Mouse (Mus musculus): ENCODE measurements at regions not wholly inside any gene's neighbourhood (a gene's known extent, or its start where the extent isn't known, plus 50 kb on each side); places are given as distances from the start of the nearest gene placed in this dataset.

DNA sequence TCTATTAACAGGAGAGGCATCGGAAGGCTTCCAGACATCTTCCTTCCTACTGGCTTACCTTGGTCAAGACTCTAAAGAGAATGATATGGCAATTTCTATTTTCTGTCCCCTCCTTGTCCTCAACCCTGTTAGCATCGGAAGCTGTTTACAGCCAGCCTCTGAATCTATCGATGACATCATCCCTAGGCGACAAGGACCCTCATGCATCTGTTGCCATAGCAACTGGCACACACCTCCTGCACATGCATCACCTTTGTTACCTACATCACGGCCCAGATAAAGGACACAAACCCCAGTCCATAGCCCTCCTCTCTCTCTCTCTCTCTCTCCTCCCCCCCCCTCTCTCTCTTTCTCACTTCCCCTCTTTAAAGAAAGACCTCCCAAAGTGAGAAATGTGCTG lies 123.1 kb upstream of the Cdkn3 start:
- Histone ChIP-seq H3K4me3 (ENCODE audit: control insufficient read depth in 1 of 2, insufficient read depth in 1 of 2, low read depth in 2 of 2, low read length in 2 of 2) (no peak overlapping the region), H3K36me3 (ENCODE audit: control insufficient read depth in 1 of 2, insufficient read depth in 2 of 2, low read length in 2 of 2) (no peaks in the 10 kb centered on the region), H3K27me3 (ENCODE audit: control insufficient read depth in 1 of 2, insufficient read depth in 2 of 2, low read length in 2 of 2) (no peaks in the 10 kb centered on the region), H3K9me3 (replicated peaks; ENCODE audit: insufficient read depth, low read length) (no peaks in the 10 kb centered on the region), H3K9ac (ENCODE audit: control insufficient read depth, low read depth, low read length, poor library complexity, severe bottlenecking) (no peak overlapping the region), H3K79me2 (ENCODE audit: control insufficient read depth, insufficient read depth, low read length, poor library complexity) (no peaks in the 10 kb centered on the region), H3K4me1 (ENCODE audit: control insufficient read depth in 1 of 2, insufficient read depth in 2 of 2, low read length in 2 of 2) (no peaks in the 10 kb centered on the region), H3K27ac (ENCODE audit: control insufficient read depth, low read depth, low read length) (no peak overlapping the region)
- DNase-seq (ENCODE audit: low read depth, low spot score), result no peak
- TF ChIP-seq EP300 (IDR thresholded peaks at IDR 0.05; ENCODE audit: low read depth in 1 of 2, low read length in 2 of 2) (no peak), NELFE (IDR thresholded peaks at IDR 0.05; ENCODE audit: low read depth, low read length) (no peak), HCFC1 (IDR thresholded peaks at IDR 0.05; ENCODE audit: low read depth, low read length) (no peak), CTCF (IDR thresholded peaks at IDR 0.05 in 2 of 3, conservative IDR thresholded peaks at IDR 0.05 in 1 of 3; ENCODE audit: control insufficient read depth in 1 of 3, insufficient read depth in 1 of 3, low read depth in 2 of 3, low read length in 3 of 3, poor library complexity in 1 of 3, severe bottlenecking in 1 of 3) (no peak), CHD2 (IDR thresholded peaks at IDR 0.05; ENCODE audit: low read length) (no peak), MAFK (IDR thresholded peaks at IDR 0.05; ENCODE audit: borderline replicate concordance, low read depth, low read length) (no peak), GABPA (IDR thresholded peaks at IDR 0.05; ENCODE audit: low read depth, low read length) (no peak), TBP (IDR thresholded peaks at IDR 0.05; ENCODE audit: low read depth, low read length) (no peak)

GRCm38 (mm10) chr14:46636364-46636763 lies 124.0 kb upstream of the Cdkn3 start:
- H3K36me3 ChIP-seq (ENCODE audit: control insufficient read depth in 1 of 2, insufficient read depth in 2 of 2, low read length in 2 of 2), result no peaks in the 10 kb centered on the region
- no peak overlapping the region for H3K9ac ChIP-seq (ENCODE audit: control insufficient read depth, low read depth, low read length, poor library complexity, severe bottlenecking)
- H3K4me1 ChIP-seq (ENCODE audit: control insufficient read depth in 1 of 2, insufficient read depth in 2 of 2, low read length in 2 of 2), result no peaks in the 10 kb centered on the region
- H3K4me3 ChIP-seq (ENCODE audit: control insufficient read depth in 1 of 2, insufficient read depth in 1 of 2, low read depth in 2 of 2, low read length in 2 of 2), result no peak overlapping the region
- TF ChIP-seq GATA1 (IDR thresholded peaks at IDR 0.05; ENCODE audit: low read depth, low read length), result no peak
- no peak for TF ChIP-seq SIN3A (IDR thresholded peaks at IDR 0.05; ENCODE audit: low read length)
- TF ChIP-seq CHD1 (IDR thresholded peaks at IDR 0.05; ENCODE audit: low read depth, low read length), result no peak
- no peak for TF ChIP-seq CHD2 (IDR thresholded peaks at IDR 0.05; ENCODE audit: low read length)
- TF ChIP-seq BHLHE40 (IDR thresholded peaks at IDR 0.05; ENCODE audit: borderline replicate concordance, low read depth, low read length), result no peak
- TF ChIP-seq EP300 (IDR thresholded peaks at IDR 0.05; ENCODE audit: low read depth in 1 of 2, low read length in 2 of 2), result no peak
- no peak for TF ChIP-seq JUND (IDR thresholded peaks at IDR 0.05; ENCODE audit: low read depth, low read length)
- no peak for TF ChIP-seq ZMIZ1 (IDR thresholded peaks at IDR 0.05; ENCODE audit: low read depth, low read length)
- no peak for TF ChIP-seq MAZ (IDR thresholded peaks at IDR 0.05; ENCODE audit: low read depth, low read length)
- no peak for TF ChIP-seq ETS1 (IDR thresholded peaks at IDR 0.05; ENCODE audit: low read depth, low read length)
- no peak for TF ChIP-seq ZNF384 (IDR thresholded peaks at IDR 0.05; ENCODE audit: low read depth, low read length)
- no peak for TF ChIP-seq E2F4 (IDR thresholded peaks at IDR 0.05; ENCODE audit: borderline replicate concordance, low read depth, low read length)
- no peak for TF ChIP-seq MAX (IDR thresholded peaks at IDR 0.05; ENCODE audit: low read length)
- no peak for TF ChIP-seq ZKSCAN1 (IDR thresholded peaks at IDR 0.05; ENCODE audit: low read depth, low read length)
- TF ChIP-seq POLR2AphosphoS2 (IDR thresholded peaks at IDR 0.05; ENCODE audit: low read length), result no peak
- no peak for TF ChIP-seq CTCF (IDR thresholded peaks at IDR 0.05 in 2 of 3, conservative IDR thresholded peaks at IDR 0.05 in 1 of 3; ENCODE audit: control insufficient read depth in 1 of 3, insufficient read depth in 1 of 3, low read depth in 2 of 3, low read length in 3 of 3, poor library complexity in 1 of 3, severe bottlenecking in 1 of 3)
- no peak for TF ChIP-seq TCF12 (IDR thresholded peaks at IDR 0.05; ENCODE audit: low read depth, low read length)
- no peak for DNase-seq (ENCODE audit: low read depth, low spot score)
- H3K27me3 ChIP-seq (ENCODE audit: control insufficient read depth in 1 of 2, insufficient read depth in 2 of 2, low read length in 2 of 2), result no peaks in the 10 kb centered on the region
- H3K79me2 ChIP-seq (ENCODE audit: control insufficient read depth, insufficient read depth, low read length, poor library complexity), result no peaks in the 10 kb centered on the region
- H3K9me3 ChIP-seq (replicated peaks; ENCODE audit: insufficient read depth, low read length), result no peaks in the 10 kb centered on the region
- H3K27ac ChIP-seq (ENCODE audit: control insufficient read depth, low read depth, low read length), result no peak overlapping the region
